Mouse (Mus musculus): ENCODE data around the gene Usp54.
"Not testable (repeated sequence)": the region's sequence is repeated elsewhere in the genome, so short reads cannot be mapped to it uniquely, and the experiment has no call there.

The Usp54 gene

GRCm38 (mm10) chr14:20609519-20609918 lies 31.3 kb downstream of the Usp54 start:
- DNase-seq = no peak

GRCm38 (mm10) chr14:20607396-20608126 lies 33.3 kb downstream of the Usp54 start:
- no peak for DNase-seq

GRCm38 (mm10) chr14:20601287-20601686 lies 39.6 kb downstream of the Usp54 start:
- no peak for DNase-seq

- DNase-seq = no peak
Observed at GRCm38 (mm10) chr14:20600203-20600602, 40.7 kb downstream of the Usp54 start.

- no peak for DNase-seq
Observed at GRCm38 (mm10) chr14:20599542-20599941, 41.3 kb downstream of the Usp54 start.

- no peak for DNase-seq
Observed at GRCm38 (mm10) chr14:20595781-20596180, 45.1 kb downstream of the Usp54 start.

GRCm38 (mm10) chr14:20587458-20587857 lies 53.4 kb downstream of the Usp54 start:
- no peak for DNase-seq

- DNase-seq = no peak
Observed at GRCm38 (mm10) chr14:20578822-20579407, 61.9 kb downstream of the Usp54 start.

- peak; percentile 23 to 38 for DNase-seq
Observed at GRCm38 (mm10) chr14:20576179-20576578, 64.7 kb downstream of the Usp54 start.

- DNase-seq = not testable (repeated sequence)
Observed at GRCm38 (mm10) chr14:20573196-20573595, 67.7 kb downstream of the Usp54 start.

GRCm38 (mm10) chr14:20565256-20566021 lies 75.4 kb downstream of the Usp54 start:
- DNase-seq = no peak

GRCm38 (mm10) chr14:20564692-20565091 lies 76.2 kb downstream of the Usp54 start:
- DNase-seq = no peak

GRCm38 (mm10) chr14:20561897-20562296 lies 79.0 kb downstream of the Usp54 start:
- no peak for DNase-seq

- DNase-seq = no peak
Observed at GRCm38 (mm10) chr14:20550136-20550535, 90.7 kb downstream of the Usp54 start.

- peak; percentile 59 to 74 for DNase-seq
Observed at GRCm38 (mm10) chr14:20546415-20546814, 94.4 kb downstream of the Usp54 start, which contains the start of gene Ppp3cb. TSS of gene Ppp3cb (minus strand) at chr14:20546573.

GRCm38 (mm10) chr14:20545529-20546331 lies 95.1 kb downstream of the Usp54 start:
- peak; percentile 81 to 83 for DNase-seq

GRCm38 (mm10) chr14:20544467-20545411 lies 96.1 kb downstream of the Usp54 start:
- no peak for DNase-seq

- no peak for DNase-seq
Observed at GRCm38 (mm10) chr14:20529643-20530042, 111.2 kb downstream of the Usp54 start.

GRCm38 (mm10) chr14:20520179-20520578 lies 120.7 kb downstream of the Usp54 start:
- DNase-seq = no peak

GRCm38 (mm10) chr14:20508424-20508823 lies 132.4 kb downstream of the Usp54 start:
- no peak for DNase-seq

- DNase-seq = no peak
Observed at GRCm38 (mm10) chr14:20502966-20503365, 137.9 kb downstream of the Usp54 start.

- no peak for DNase-seq
Observed at GRCm38 (mm10) chr14:20499982-20500381, 140.9 kb downstream of the Usp54 start.

Data from thymus, adult 18-20 months (tissue).